Mouse (Mus musculus): ENCODE data around the gene Actg1.

The Actg1 gene

GRCm38 (mm10) chr11:120345067-120345681 is 3.2 kb downstream of the Actg1 start:
- DNase-seq (ENCODE audit: low read depth), result no peak

- DNase-seq (ENCODE audit: low read depth), result no peak
These were observed 3.9 kb downstream of the Actg1 start for GRCm38 (mm10) chr11:120344310-120344920.

GRCm38 (mm10) chr11:120343519-120344309 is 4.6 kb downstream of the Actg1 start:
- no peak for DNase-seq (ENCODE audit: low read depth)

GRCm38 (mm10) chr11:120342656-120343160 is 5.6 kb downstream of the Actg1 start:
- no peak for DNase-seq (ENCODE audit: low read depth)

GRCm38 (mm10) chr11:120341661-120342060 is 6.7 kb downstream of the Actg1 start:
- DNase-seq (ENCODE audit: low read depth), result no peak

- no peak for DNase-seq (ENCODE audit: low read depth)
These were observed 8.3 kb downstream of the Actg1 start for GRCm38 (mm10) chr11:120339978-120340513.

- no peak for DNase-seq (ENCODE audit: low read depth)
These were observed 9.6 kb downstream of the Actg1 start for GRCm38 (mm10) chr11:120338786-120339185.

GRCm38 (mm10) chr11:120337447-120337846 is 10.9 kb downstream of the Actg1 start:
- DNase-seq (ENCODE audit: low read depth), result no peak

- no peak for DNase-seq (ENCODE audit: low read depth)
These were observed 12.8 kb downstream of the Actg1 start for GRCm38 (mm10) chr11:120335431-120336021.

- DNase-seq (ENCODE audit: low read depth), result no peak
These were observed 28.2 kb downstream of the Actg1 start for GRCm38 (mm10) chr11:120320156-120320555.

GRCm38 (mm10) chr11:120319310-120319709 is 29.0 kb downstream of the Actg1 start:
- DNase-seq (ENCODE audit: low read depth), result no peak

GRCm38 (mm10) chr11:120317456-120317855 is 30.9 kb downstream of the Actg1 start:
- DNase-seq (ENCODE audit: low read depth), result no peak

- DNase-seq (ENCODE audit: low read depth), result no peak
These were observed 31.6 kb downstream of the Actg1 start for GRCm38 (mm10) chr11:120316690-120317254.

GRCm38 (mm10) chr11:120315832-120316689 is 32.3 kb downstream of the Actg1 start:
- peak; percentile 95 for DNase-seq (ENCODE audit: low read depth)

- no peak for DNase-seq (ENCODE audit: low read depth)
These were observed 33.0 kb downstream of the Actg1 start for GRCm38 (mm10) chr11:120315416-120315761.

GRCm38 (mm10) chr11:120314721-120315415 is 33.5 kb downstream of the Actg1 start:
- no peak for DNase-seq (ENCODE audit: low read depth)

GRCm38 (mm10) chr11:120313906-120314685 is 34.2 kb downstream of the Actg1 start:
- DNase-seq (ENCODE audit: low read depth), result no peak

- no peak for DNase-seq (ENCODE audit: low read depth)
These were observed 36.3 kb downstream of the Actg1 start for GRCm38 (mm10) chr11:120312069-120312468.

- DNase-seq (ENCODE audit: low read depth), result no peak
These were observed 36.8 kb downstream of the Actg1 start for GRCm38 (mm10) chr11:120311561-120311960.
